Mouse (Mus musculus) fibroblast of lung, adult 2 months (primary cell): ENCODE results near the gene Gm11757.
"Not testable (repeated sequence)": the region's sequence is repeated elsewhere in the genome, so short reads cannot be mapped to it uniquely, and the experiment has no call there.

Experiments
- DNase-seq: peaks from one replicate; pipeline ENCODE4 v3.0.0-alpha.2; 2011; ENCODE audit warnings: low read depth

The Gm11757 gene

GRCm38 (mm10) chr4:73891012-73891411 lies at the start of gene Gm11757:
Gene Gm11757, minus strand, starts transcription at chr4:73891112.
- not testable (repeated sequence) for DNase-seq

- DNase-seq, result not testable (repeated sequence)
Measured at GRCm38 (mm10) chr4:73920660-73921059, 29.7 kb upstream of the Gm11757 start, which contains the start of gene Gm11756. Gene Gm11756, minus strand, starts transcription at chr4:73920760.

DNA sequence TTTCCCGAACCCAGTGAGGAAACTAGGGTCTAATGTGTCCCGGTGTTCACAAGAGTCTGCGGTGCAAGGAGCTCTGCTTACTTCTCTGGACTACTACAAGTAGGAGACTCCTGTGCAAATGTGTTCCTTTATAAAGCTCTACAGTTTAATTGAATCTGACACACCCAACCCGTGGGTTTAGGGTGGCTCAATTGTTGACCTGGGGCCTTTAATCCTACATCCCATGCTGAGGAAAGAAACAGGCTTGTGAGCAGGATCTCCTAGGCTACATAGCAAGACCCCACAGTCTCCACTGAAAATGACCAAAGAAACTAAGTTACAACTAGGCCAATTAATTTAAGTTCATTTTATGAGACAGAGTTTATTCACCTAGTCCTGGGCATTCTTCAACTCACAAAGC lies 14.9 kb upstream of the Gm11757 start, which contains the start of gene Gm13871:
Gene Gm13871 (minus strand): TSS at position 101 of the 400 bp plus-strand sequence.
- DNase-seq, result not testable (repeated sequence)

- DNase-seq, result not testable (repeated sequence)
Measured at GRCm38 (mm10) chr4:73876166-73876565, 14.7 kb downstream of the Gm11757 start, which contains the start of gene Gm11758. Gene Gm11758, minus strand, starts transcription at chr4:73876266.
